ENCODE assay signal across 14 mouse cellular contexts in genomic region chr8:71579476-71579875, GRCm38 (mm10). TPM values are rescaled to one million over a fixed set of nuclear protein-coding genes. Genes with fewer than 3 reads are reported as not detected.
DNase-seq lines count a peak whose midpoint lies in the region; ATAC-seq lines count a peak whose summit lies in the region.
"Had no signal": no experiment of that assay in that cellular context is flagged by ENCODE, and none has a peak within 500 bp of the region (broad histone marks: within the 10 kb centered on the region; RNA-seq: fewer than 3 reads in every experiment).

No protein-coding gene starts in this region.

- 70% methylated on average over 10 of the region's 14 CpGs for WGBS in hindbrain, embryonic 16.5 days
- WGBS in hindbrain, embryonic 12.5 days, result 92% methylated on average over 14 of the region's 14 CpGs

- H3K4me1 ChIP-seq in hindbrain, embryonic 16.5 days (ENCODE audit: control insufficient read depth, insufficient read depth, low read depth, low read length), result 0 out of 2 replicates have a peak, but pooled peaks cover 2% of the 10 kb centered on the region
- H3K4me1 ChIP-seq in hindbrain, embryonic 12.5 days, result peaks cover 4% of the 10 kb centered on the region; the same call in 1 of the 2 replicates

- H3K27me3 ChIP-seq in hindbrain, embryonic 16.5 days (replicated peaks; ENCODE audit: control insufficient read depth, insufficient read depth, low read length), result no peaks in the 10 kb centered on the region
- peaks cover 8% of the 10 kb centered on the region; the same call in 1 of the 2 replicates for H3K27me3 ChIP-seq in hindbrain, embryonic 12.5 days
- H3K27me3 ChIP-seq: midbrain, embryonic 12.5 days had no signal

- peak overlapping the region; percentile 27; the same call in 1 of the 2 replicates for H3K9ac ChIP-seq in hindbrain, embryonic 16.5 days (ENCODE audit: low read depth, low read length)
- no peak overlapping the region for H3K9ac ChIP-seq in hindbrain, embryonic 12.5 days
- H3K9ac ChIP-seq: midbrain, embryonic 12.5 days had no signal

- H3K4me2 ChIP-seq in hindbrain, embryonic 16.5 days (ENCODE audit: low read length), result no peak overlapping the region
- no peak overlapping the region for H3K4me2 ChIP-seq in hindbrain, embryonic 12.5 days (replicated peaks)
- H3K4me2 ChIP-seq: midbrain, embryonic 12.5 days had no signal

- H3K27ac ChIP-seq in hindbrain, embryonic 16.5 days (ENCODE audit: low read depth, low read length), result no peak overlapping the region
- H3K27ac ChIP-seq in hindbrain, embryonic 12.5 days, result no peak overlapping the region
- H3K27ac ChIP-seq: kidney, postnatal 0 days; midbrain, embryonic 12.5 days had no signal

- ATAC-seq in hindbrain, embryonic 16.5 days, result peak; percentile 28; the same call in 1 of the 2 replicates
- no peak for ATAC-seq in hindbrain, embryonic 12.5 days (ENCODE audit: low FRiP score)

- peak; percentile 23 for DNase-seq in cerebellum, adult 8-10 months
- DNase-seq in cerebellum, adult 11 months, result no peak
- DNase-seq in adrenal gland, postnatal 10 days, result peak; percentile 83
- peak; percentile 63 to 78 for DNase-seq in heart, postnatal 14 days
- DNase-seq in left cerebral cortex, adult 11 months (ENCODE audit: low spot score), result no peak
- DNase-seq in thymus, postnatal 36 days, result no peak
- DNase-seq: thymus, postnatal 25 days had no signal

- peaks cover 9% of the 10 kb centered on the region for H3K36me3 ChIP-seq in hindbrain, embryonic 16.5 days (ENCODE audit: control insufficient read depth, insufficient read depth, low read length)
- peaks cover 26% of the 10 kb centered on the region for H3K36me3 ChIP-seq in hindbrain, embryonic 12.5 days

- intact Hi-C loops in heart, postnatal 14 days (cut with DNase I), result no loop called here

- H3K4me3 ChIP-seq in hindbrain, embryonic 16.5 days (ENCODE audit: low read length), result no peak overlapping the region
- no peak overlapping the region for H3K4me3 ChIP-seq in hindbrain, embryonic 12.5 days
- H3K4me3 ChIP-seq: midbrain, embryonic 12.5 days had no signal

- H3K9me3 ChIP-seq in hindbrain, embryonic 16.5 days (ENCODE audit: control insufficient read depth, low read length), result no peaks in the 10 kb centered on the region
- no peaks in the 10 kb centered on the region for H3K9me3 ChIP-seq in hindbrain, embryonic 12.5 days (replicated peaks)
- H3K9me3 ChIP-seq: midbrain, embryonic 12.5 days had no signal

RNA-seq across cellular contexts. Expression of gene Slc27a1, which starts 10.8 kb away (rescaled TPM):
- 102 and 107 TPM in 2 replicates for polyA plus RNA-seq in hindbrain, embryonic 16.5 days (2015; fragmentation: Nextera tagmentation; extraction: Ambion mirVana)
- 51.3 and 54.8 TPM in 2 replicates for polyA plus RNA-seq in hindbrain, embryonic 12.5 days (2016; fragmentation: Nextera tagmentation; extraction: Ambion mirVana)
- total RNA-seq in adrenal gland, postnatal 10 days (2021), result 100 to 1,000 TPM in 1 of 2 experiments, 10 to 100 TPM in 1; 97.4 to 118 TPM
- 100 to 1,000 TPM; 127 to 151 TPM for total RNA-seq in heart, postnatal 14 days (2021)

RNA-seq across cellular contexts. Expression of gene Pgls, which starts 12.5 kb away (rescaled TPM):
- 220 and 237 TPM in 2 replicates for polyA plus RNA-seq in hindbrain, embryonic 16.5 days (2015; fragmentation: Nextera tagmentation; extraction: Ambion mirVana)
- polyA plus RNA-seq in hindbrain, embryonic 12.5 days (2016; fragmentation: Nextera tagmentation; extraction: Ambion mirVana), result 197 and 202 TPM in 2 replicates
- 100 to 1,000 TPM; 233 to 245 TPM for total RNA-seq in adrenal gland, postnatal 10 days (2021)
- total RNA-seq in heart, postnatal 14 days (2021), result 10 to 100 TPM; 72.9 to 74.2 TPM

RNA-seq across cellular contexts. Expression of gene Nxnl1, which starts 13.1 kb away (rescaled TPM):
- not detected in 2 replicates for polyA plus RNA-seq in hindbrain, embryonic 16.5 days (2015; fragmentation: Nextera tagmentation; extraction: Ambion mirVana)
- polyA plus RNA-seq in hindbrain, embryonic 12.5 days (2016; fragmentation: Nextera tagmentation; extraction: Ambion mirVana), result not detected in 2 replicates
- total RNA-seq in adrenal gland, postnatal 10 days (2021), result under 1 TPM; 0.82 to 0.84 TPM
- under 1 TPM; 0.10 to 0.17 TPM for total RNA-seq in heart, postnatal 14 days (2021)
- polyA plus RNA-seq: forebrain, embryonic 14.5 days; liver, embryonic 16.5 days; midbrain, embryonic 12.5 days had no signal

RNA-seq across cellular contexts. Expression of gene Fam129c, which starts 18.0 kb away (rescaled TPM):
- 6.4 and 7.8 TPM in 2 replicates for polyA plus RNA-seq in hindbrain, embryonic 16.5 days (2015; fragmentation: Nextera tagmentation; extraction: Ambion mirVana)
- polyA plus RNA-seq in hindbrain, embryonic 12.5 days (2016; fragmentation: Nextera tagmentation; extraction: Ambion mirVana), result 5.3 and 6.3 TPM in 2 replicates
- total RNA-seq in adrenal gland, postnatal 10 days (2021), result 1 to 10 TPM; 3.9 to 4.2 TPM
- total RNA-seq in heart, postnatal 14 days (2021), result 1 to 10 TPM; 1.6 to 2.7 TPM

RNA-seq across cellular contexts. Expression of gene Tmem221, which starts 20.8 kb away (rescaled TPM):
- polyA plus RNA-seq in hindbrain, embryonic 16.5 days (2015; fragmentation: Nextera tagmentation; extraction: Ambion mirVana), result 0.09 and 0.19 TPM in 2 replicates
- 0.18 and 0.56 TPM in 2 replicates for polyA plus RNA-seq in hindbrain, embryonic 12.5 days (2016; fragmentation: Nextera tagmentation; extraction: Ambion mirVana)
- total RNA-seq in adrenal gland, postnatal 10 days (2021), result 1 to 10 TPM; 1.7 to 3.5 TPM
- total RNA-seq in heart, postnatal 14 days (2021), result under 1 TPM; 0.17 to 0.22 TPM
- total RNA-seq: hematopoietic stem cell, adult 5-6 weeks had no signal
- polyA plus RNA-seq: forebrain, embryonic 14.5 days had no signal

Comparison
In these comparisons a context has a peak if more than half of its experiments do, and no peak if none do; other contexts are left out.
1. DNase-seq: peak in cerebellum, adult 8-10 months (single experiment), adrenal gland, postnatal 10 days (single experiment) and heart, postnatal 14 days (2 of 2); none in cerebellum, adult 11 months (single experiment), left cerebral cortex, adult 11 months (single experiment) and thymus, postnatal 36 days (0 of 2).